In the genomic region with DNA sequence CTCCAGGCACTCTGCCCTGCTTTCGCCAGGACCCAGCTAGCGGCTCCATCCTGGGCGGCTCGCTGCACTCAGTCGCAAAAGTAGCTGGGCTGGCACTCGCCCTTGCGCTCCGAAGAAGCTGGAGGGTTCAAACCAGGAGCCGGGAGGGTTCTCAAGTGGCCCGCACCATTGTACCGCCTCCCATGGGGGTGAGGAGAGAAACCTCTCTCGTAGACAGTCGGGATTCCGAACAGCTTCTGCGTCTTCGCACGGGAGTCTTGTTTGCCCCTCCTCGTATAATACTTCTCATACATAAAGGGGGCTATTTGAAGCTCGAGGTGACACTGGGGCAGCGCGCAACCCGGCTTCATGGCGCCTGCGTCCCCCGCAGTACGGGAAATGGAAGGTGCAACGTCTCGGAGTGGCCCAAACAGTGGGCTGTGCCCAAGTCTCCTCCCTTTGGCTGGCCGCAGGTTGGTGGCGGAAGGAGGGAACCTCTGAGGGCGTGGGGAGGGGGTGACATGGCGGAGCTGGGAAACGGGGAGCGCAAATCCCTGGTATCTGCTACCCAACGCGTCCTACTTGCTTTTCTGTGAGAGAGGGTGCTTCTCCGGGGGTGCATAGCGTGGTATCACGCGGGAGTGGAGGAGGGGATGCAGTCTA, we compare ENCODE assay signal across 8 mouse cellular contexts. TPM values are rescaled to one million over a fixed set of nuclear protein-coding genes. Genes with fewer than 3 reads are reported as not detected.
A peak's percentile ranks its signal among the peaks of the same experiment; 100 is the strongest.
DNase-seq lines count a peak whose midpoint lies in the region; ATAC-seq and TF ChIP-seq lines count a peak whose summit lies in the region.

A gene (plus strand): TSS at position 124 of the 642 bp plus-strand sequence.

- peak within 1 kb of the TSS; percentile 92 for H3K4me3 ChIP-seq in E14TG2a.4 (replicated peaks; ENCODE audit: low read length)
- H3K4me3 ChIP-seq in forebrain, embryonic 14.5 days (ENCODE audit: low read depth, low read length) = peak within 1 kb of the TSS; percentile 57
- H3K4me3 ChIP-seq in neural tube, embryonic 15.5 days (replicated peaks) = peak within 1 kb of the TSS; percentile 69

- H3K27ac ChIP-seq in forebrain, embryonic 14.5 days (ENCODE audit: low read depth, low read length) = peak within 1 kb of the TSS; percentile 95
- H3K27ac ChIP-seq in neural tube, embryonic 15.5 days (replicated peaks) = peak within 1 kb of the TSS; percentile 93

- peak within 1 kb of the TSS; percentile 94 for H3K4me2 ChIP-seq in forebrain, embryonic 14.5 days (ENCODE audit: low read length)
- peak within 1 kb of the TSS; percentile 73 for H3K4me2 ChIP-seq in neural tube, embryonic 15.5 days

- H3K9ac ChIP-seq in forebrain, embryonic 14.5 days (ENCODE audit: low read length) = peak within 1 kb of the TSS; percentile 82
- peak within 1 kb of the TSS; percentile 76 for H3K9ac ChIP-seq in neural tube, embryonic 15.5 days (replicated peaks)

- peak; percentile 92 for DNase-seq in forebrain, embryonic 14.5 days (ENCODE audit: low spot score)
- DNase-seq in heart, postnatal 14 days = peak; percentile 89 to 91
- DNase-seq in layer of hippocampus, adult 11-12 months (ENCODE audit: low spot score) = peak; percentile 89
- peak; percentile 93 to 94 for DNase-seq in lung, adult 18-20 months
- peak; percentile 82 for DNase-seq in testis, postnatal 14 days (ENCODE audit: low spot score)

- TF ChIP-seq CTCF in E14TG2a.4 (conservative IDR thresholded peaks at IDR 0.05; ENCODE audit: low read length) = no peak

- H3K4me1 ChIP-seq in E14TG2a.4 (replicated peaks; ENCODE audit: low read depth, low read length) = peaks cover 85% of the 10 kb centered on the region
- peaks cover 25% of the 10 kb centered on the region for H3K4me1 ChIP-seq in forebrain, embryonic 14.5 days (ENCODE audit: control insufficient read depth, insufficient read depth, low read length)
- H3K4me1 ChIP-seq in neural tube, embryonic 15.5 days = peaks cover 66% of the 10 kb centered on the region

- H3K27me3 ChIP-seq in E14TG2a.4 (ENCODE audit: insufficient read depth, low read length) = peaks cover 25% of the 10 kb centered on the region
- H3K27me3 ChIP-seq in forebrain, embryonic 14.5 days (replicated peaks; ENCODE audit: control insufficient read depth, insufficient read depth, low read length) = peaks cover 23% of the 10 kb centered on the region
- H3K27me3 ChIP-seq in neural tube, embryonic 15.5 days (replicated peaks) = peaks cover 34% of the 10 kb centered on the region

- intact Hi-C loops in heart, postnatal 14 days (cut with DNase I) = loop anchor here (2.0 kb wide), 1 partner anchor 20 kb away; no protein-coding TSS in a partner anchor

- H3K9me3 ChIP-seq in E14TG2a.4 (ENCODE audit: low read length) = no peaks in the 10 kb centered on the region
- no peaks in the 10 kb centered on the region for H3K9me3 ChIP-seq in forebrain, embryonic 14.5 days (replicated peaks; ENCODE audit: control insufficient read depth, low read length)
- no peaks in the 10 kb centered on the region for H3K9me3 ChIP-seq in neural tube, embryonic 15.5 days (replicated peaks)

- peaks cover 15% of the 10 kb centered on the region for H3K36me3 ChIP-seq in E14TG2a.4 (ENCODE audit: insufficient read depth, low read length)
- H3K36me3 ChIP-seq in forebrain, embryonic 14.5 days (ENCODE audit: control insufficient read depth, insufficient read depth, low read length) = no peaks in the 10 kb centered on the region
- H3K36me3 ChIP-seq in neural tube, embryonic 15.5 days = no peaks in the 10 kb centered on the region

- under 1% methylated on average over 40 of the region's 40 CpGs for WGBS in forebrain, embryonic 14.5 days
- 0% methylated on average over 40 of the region's 40 CpGs for WGBS in neural tube, embryonic 15.5 days

- ATAC-seq in cerebellum, adult (ENCODE audit: insufficient number of reproducible peaks, low FRiP score, low TSS enrichment) = peak; percentile 81
- ATAC-seq in forebrain, embryonic 14.5 days = peak; percentile 90
- ATAC-seq in neural tube, embryonic 15.5 days (ENCODE audit: low FRiP score) = peak; percentile 90

RNA-seq across cellular contexts. Expression of the gene that starts here (rescaled TPM):
- polyA plus RNA-seq in forebrain, embryonic 14.5 days (2014; fragmentation: Nextera tagmentation; extraction: Ambion mirVana) = 5.9 and 6.1 TPM in 2 replicates
- total RNA-seq in heart, postnatal 14 days (2021) = 10 to 100 TPM; 28.1 to 31.0 TPM
- 3.2 and 3.8 TPM in 2 replicates for polyA plus RNA-seq in neural tube, embryonic 15.5 days (2015; fragmentation: Nextera tagmentation; extraction: Ambion mirVana)

Comparison
In these comparisons a context has a peak if more than half of its experiments do, and no peak if none do; other contexts are left out.
1. Peak in every context shown above with its lines: DNase-seq, ATAC-seq, H3K4me3 ChIP-seq and H3K27ac ChIP-seq.